Mouse (Mus musculus): Measurements from ENCODE around the gene Vwa8. TPM values are rescaled to one million over a fixed set of nuclear protein-coding genes. Genes with fewer than 3 reads are reported as not detected.

Gene Vwa8
- total and polyA plus RNA-seq, 3 experiments = 12.4 to 17.5 (median 15.9) TPM

GRCm38 (mm10) chr14:79143696-79144095 lies 294.8 kb downstream of the Vwa8 start:
- Histone ChIP-seq H3K36me3 (replicated peaks in 1 of 2; ENCODE audit: control insufficient read depth in 1 of 2, insufficient read depth in 1 of 2, low read length in 1 of 2) (peaks cover 0 to 22% of the 10 kb centered on the region in 2 experiments), H3K4me2 (ENCODE audit: insufficient read depth, low read depth, poor library complexity, severe bottlenecking) (no peak overlapping the region), H3K27ac (ENCODE audit: insufficient read depth, low read depth) (no peak overlapping the region), H3K9ac (ENCODE audit: insufficient read depth, low read depth) (no peak overlapping the region), H3K4me1 (ENCODE audit: control insufficient read depth in 1 of 2, insufficient read depth in 2 of 2) (peaks cover 6 to 23% of the 10 kb centered on the region in 2 experiments), H3K79me2 (replicated peaks; ENCODE audit: control insufficient read depth, extremely low read depth, insufficient read depth, poor library complexity, severe bottlenecking) (no peaks in the 10 kb centered on the region), H3K9me3 (replicated peaks; ENCODE audit: low read length) (no peaks in the 10 kb centered on the region), H3K4me3 (replicated peaks in 1 of 3; ENCODE audit: low read depth in 2 of 3, low read length in 2 of 3, poor library complexity in 1 of 3) (no peak overlapping the region), H3K27me3 (replicated peaks) (no peaks in the 10 kb centered on the region)
- TF ChIP-seq SIN3A (IDR thresholded peaks at IDR 0.05; ENCODE audit: low read length) = no peak
- TF ChIP-seq MAX (IDR thresholded peaks at IDR 0.05; ENCODE audit: low read length) = no peak
- TF ChIP-seq MYC (IDR thresholded peaks at IDR 0.05; ENCODE audit: low read depth, low read length) = no peak
- no peak for TF ChIP-seq KAT2A (IDR thresholded peaks at IDR 0.05; ENCODE audit: insufficient replicate concordance, low read length)
- TF ChIP-seq TBP (conservative IDR thresholded peaks at IDR 0.05; ENCODE audit: low read depth, low read length) = no peak
- no peak for TF ChIP-seq MEF2A (IDR thresholded peaks at IDR 0.05; ENCODE audit: borderline replicate concordance, low read depth, low read length)
- TF ChIP-seq PAX5 (IDR thresholded peaks at IDR 0.05; ENCODE audit: low read length) = no peak
- TF ChIP-seq ZC3H11A (IDR thresholded peaks at IDR 0.05; ENCODE audit: low read depth, low read length) = no peak
- TF ChIP-seq MAFK (IDR thresholded peaks at IDR 0.05; ENCODE audit: insufficient replicate concordance, low read length) = no peak
- TF ChIP-seq MXI1 (IDR thresholded peaks at IDR 0.05; ENCODE audit: low read depth, low read length) = no peak
- no peak for TF ChIP-seq BHLHE40 (IDR thresholded peaks at IDR 0.05; ENCODE audit: low read depth, low read length)
- no peak for TF ChIP-seq SMC3 (IDR thresholded peaks at IDR 0.05; ENCODE audit: low read depth, low read length)
- TF ChIP-seq IRF4 (IDR thresholded peaks at IDR 0.05; ENCODE audit: low read depth, low read length) = no peak
- no peak for TF ChIP-seq USF2 (conservative IDR thresholded peaks at IDR 0.05; ENCODE audit: low read depth, low read length)
- in situ Hi-C loops (cut with MboI; ENCODE audit: low pct_ligation_motif_present, low pct_unique_long_range_greater_than_20kb, low sequenced_read_pairs) (no loop called here), dilution Hi-C loops (cut with MboI; ENCODE audit: extremely low pct_ligation_motif_present, extremely low pct_unique_long_range_greater_than_20kb, low sequenced_read_pairs) (no loop called here)
- no peak for DNase-seq (ENCODE audit: extremely low read depth)

GRCm38 (mm10) chr14:79144278-79145224 lies 295.7 kb downstream of the Vwa8 start:
- TF ChIP-seq JUND (conservative IDR thresholded peaks at IDR 0.05; ENCODE audit: low read depth, low read length) (no peak), ELF1 (IDR thresholded peaks at IDR 0.05; ENCODE audit: low read depth, low read length) (no peak), JUN (IDR thresholded peaks at IDR 0.05; ENCODE audit: insufficient read depth, low read depth, low read length) (no peak), EP300 (IDR thresholded peaks at IDR 0.05; ENCODE audit: low read length) (no peak), MAX (IDR thresholded peaks at IDR 0.05; ENCODE audit: low read length) (no peak), UBTF (IDR thresholded peaks at IDR 0.05; ENCODE audit: low read depth, low read length) (no peak), MAZ (IDR thresholded peaks at IDR 0.05; ENCODE audit: low read depth, low read length) (no peak), KAT2A (IDR thresholded peaks at IDR 0.05; ENCODE audit: insufficient replicate concordance, low read length) (no peak)
- Histone ChIP-seq H3K4me2 (ENCODE audit: insufficient read depth, low read depth, poor library complexity, severe bottlenecking) (no peak overlapping the region), H3K4me3 (replicated peaks in 1 of 3; ENCODE audit: low read depth in 2 of 3, low read length in 2 of 3, poor library complexity in 1 of 3) (no peak overlapping the region), H3K9ac (ENCODE audit: insufficient read depth, low read depth) (no peak overlapping the region), H3K4me1 (ENCODE audit: control insufficient read depth in 1 of 2, insufficient read depth in 2 of 2) (peaks cover 6 to 23% of the 10 kb centered on the region in 2 experiments), H3K79me2 (replicated peaks; ENCODE audit: control insufficient read depth, extremely low read depth, insufficient read depth, poor library complexity, severe bottlenecking) (no peaks in the 10 kb centered on the region), H3K9me3 (replicated peaks; ENCODE audit: low read length) (no peaks in the 10 kb centered on the region), H3K36me3 (replicated peaks in 1 of 2; ENCODE audit: control insufficient read depth in 1 of 2, insufficient read depth in 1 of 2, low read length in 1 of 2) (peaks cover 0 to 19% of the 10 kb centered on the region in 2 experiments), H3K27me3 (replicated peaks) (no peaks in the 10 kb centered on the region), H3K27ac (ENCODE audit: insufficient read depth, low read depth) (no peak overlapping the region)
- in situ Hi-C loops (cut with MboI; ENCODE audit: low pct_ligation_motif_present, low pct_unique_long_range_greater_than_20kb, low sequenced_read_pairs) (no loop called here), dilution Hi-C loops (cut with MboI; ENCODE audit: extremely low pct_ligation_motif_present, extremely low pct_unique_long_range_greater_than_20kb, low sequenced_read_pairs) (no loop called here)
- DNase-seq (ENCODE audit: extremely low read depth) = no peak

All from CH12.LX (cell line).